Mouse (Mus musculus): ENCODE results near the gene Apmap. TPM values are rescaled to one million over a fixed set of nuclear protein-coding genes. Genes with fewer than 3 reads are reported as not detected.

Apmap gene
- total RNA-seq (2021): 10 to 100 TPM; 52.6 to 56.9 TPM
- polyA plus RNA-seq (2012; rRNA removed): 37.5 and 59.4 TPM in 2 replicates
- long read RNA-seq, transcript Apmap-201 (9 exons, 2,235 nt): major isoform, 37 of 65 reads
- long read RNA-seq, partial matches to known transcripts: 20 of 65 reads
- long read RNA-seq, other reads (novel, unspliced or antisense): 8 of 65 reads

DNA sequence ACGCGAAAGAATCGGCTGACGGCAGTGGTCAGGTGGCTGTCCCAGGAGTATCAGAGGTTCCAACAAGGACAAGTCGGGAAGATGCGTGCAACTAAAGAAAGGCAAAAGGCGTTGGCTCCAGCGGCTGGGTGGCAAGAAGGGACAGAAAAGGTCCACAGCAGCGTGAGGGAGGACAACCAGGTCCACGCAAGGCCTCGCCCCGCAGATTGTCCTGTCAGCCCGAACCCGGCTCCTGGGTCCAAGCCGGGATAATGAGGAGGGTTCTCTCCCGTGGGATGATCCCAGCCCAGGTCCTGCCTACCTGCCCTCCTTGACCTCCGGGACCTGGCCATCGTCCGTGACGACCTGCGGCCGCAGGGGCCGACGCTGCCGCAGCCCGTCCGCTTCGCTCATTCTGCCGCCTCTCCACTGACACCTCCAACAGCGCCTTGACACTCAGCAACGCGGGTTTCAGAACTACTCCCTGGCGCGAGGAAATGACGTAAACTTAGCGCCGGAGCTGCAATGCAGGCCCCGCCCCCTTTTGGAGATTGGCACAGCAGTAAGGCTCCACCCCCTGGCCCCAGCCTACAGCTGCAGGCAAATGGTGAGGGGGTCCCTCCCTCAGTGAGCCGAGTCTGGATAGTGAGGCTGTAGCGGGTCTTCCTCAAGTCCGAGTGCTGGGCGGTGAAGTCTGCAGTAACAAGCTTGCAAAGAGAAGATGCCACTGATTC is at the start of gene Apmap:
TSS of gene Apmap (minus strand) at position 481 of the 713 bp plus-strand sequence.
- peaks cover 1% of the 10 kb centered on the region; the same call in 1 of the 2 replicates for H3K4me1 ChIP-seq (ENCODE audit: control insufficient read depth, insufficient read depth, low read length)
- intact Hi-C loops (cut with DNase I): loop anchor here (2.0 to 10.0 kb wide), 4 partner anchors 141 to 394 kb away; partner anchors contain the start of genes 3300002I08Rik, Abhd12 and Entpd6
- peak within 1 kb of the TSS; percentile 77 for H3K27ac ChIP-seq
- no peaks in the 10 kb centered on the region; the same call in 1 of the 2 replicates for H3K36me3 ChIP-seq (ENCODE audit: control insufficient read depth, insufficient read depth, low read length)
- DNase-seq: peak; percentile 95 to 97
- 0 out of 2 replicates have a peak, but pooled peaks have one; percentile 10 for TF ChIP-seq EP300 (IDR thresholded peaks at IDR 0.05; ENCODE audit: insufficient read depth, low read depth, low read length)
- TF ChIP-seq CTCF (IDR thresholded peaks at IDR 0.05): peak; percentile 33
- TF ChIP-seq POLR2A (IDR thresholded peaks at IDR 0.05; ENCODE audit: insufficient read depth, low read depth, low read length): peak; percentile 79
- WGBS: under 1% methylated on average over 42 of the region's 42 CpGs
- peak within 1 kb of the TSS; percentile 84 for H3K4me3 ChIP-seq
- no peaks in the 10 kb centered on the region for H3K79me2 ChIP-seq (replicated peaks; ENCODE audit: control insufficient read depth, insufficient read depth, low read length)
- H3K9ac ChIP-seq (ENCODE audit: low read depth, low read length): peak within 1 kb of the TSS; percentile 82
- H3K27me3 ChIP-seq (ENCODE audit: control insufficient read depth, insufficient read depth, low read length): no peaks in the 10 kb centered on the region

DNA sequence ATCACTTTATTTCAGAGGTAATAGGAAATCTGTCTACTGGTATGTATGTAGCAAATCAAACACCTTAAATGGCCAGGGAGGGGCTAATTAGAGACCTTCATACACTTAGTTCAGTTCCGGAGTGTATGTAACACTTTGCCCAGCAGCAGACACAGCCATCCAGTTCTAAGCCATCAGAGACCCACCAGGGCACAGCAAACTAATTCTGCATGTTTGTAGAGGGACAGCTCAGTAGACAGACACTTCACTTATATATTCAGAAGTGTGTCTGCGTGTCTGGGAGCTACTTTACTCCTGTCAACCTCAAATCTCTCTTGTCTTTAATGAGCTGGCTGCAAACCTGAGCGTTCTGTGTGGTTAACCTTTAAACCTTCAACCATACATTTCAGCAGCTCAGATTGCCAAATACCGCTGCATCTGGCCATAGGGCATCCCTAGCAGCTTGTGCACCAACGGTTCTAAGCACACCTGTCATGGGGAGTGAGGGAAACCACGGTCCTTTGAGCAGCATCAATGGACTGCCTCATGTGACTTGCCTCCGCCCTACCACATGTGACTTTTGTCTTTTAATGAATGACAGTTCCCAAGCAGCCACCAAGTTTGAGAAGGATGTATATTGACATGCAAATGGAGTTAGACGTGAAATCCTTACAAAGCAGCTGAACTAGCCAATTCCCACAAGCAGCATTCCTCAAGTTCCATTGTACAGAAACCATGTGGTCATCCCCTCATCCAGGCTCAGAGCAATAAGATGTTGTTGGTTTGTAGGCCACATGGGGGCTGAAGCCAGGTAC is 48.8 kb upstream of the Apmap start:
- intact Hi-C loops (cut with DNase I): no loop called here
- peaks cover 1% of the 10 kb centered on the region; the same call in 1 of the 2 replicates for H3K79me2 ChIP-seq (replicated peaks; ENCODE audit: control insufficient read depth, insufficient read depth, low read length)
- WGBS: 65% methylated on average over 8 of the region's 8 CpGs
- no peak overlapping the region for H3K9ac ChIP-seq (ENCODE audit: low read depth, low read length)
- H3K27me3 ChIP-seq (ENCODE audit: control insufficient read depth, insufficient read depth, low read length): no peaks in the 10 kb centered on the region
- no peak for DNase-seq
- peaks cover 32% of the 10 kb centered on the region; the same call in 1 of the 2 replicates for H3K36me3 ChIP-seq (ENCODE audit: control insufficient read depth, insufficient read depth, low read length)
- TF ChIP-seq CTCF (IDR thresholded peaks at IDR 0.05): no peak
- no peak for TF ChIP-seq POLR2A (IDR thresholded peaks at IDR 0.05; ENCODE audit: insufficient read depth, low read depth, low read length)
- no peak for TF ChIP-seq EP300 (IDR thresholded peaks at IDR 0.05; ENCODE audit: insufficient read depth, low read depth, low read length)
- H3K4me3 ChIP-seq: no peak overlapping the region
- H3K27ac ChIP-seq: peak overlapping the region; percentile 17; the same call in 1 of the 2 replicates
- H3K4me1 ChIP-seq (ENCODE audit: control insufficient read depth, insufficient read depth, low read length): peaks cover 14% of the 10 kb centered on the region

DNA sequence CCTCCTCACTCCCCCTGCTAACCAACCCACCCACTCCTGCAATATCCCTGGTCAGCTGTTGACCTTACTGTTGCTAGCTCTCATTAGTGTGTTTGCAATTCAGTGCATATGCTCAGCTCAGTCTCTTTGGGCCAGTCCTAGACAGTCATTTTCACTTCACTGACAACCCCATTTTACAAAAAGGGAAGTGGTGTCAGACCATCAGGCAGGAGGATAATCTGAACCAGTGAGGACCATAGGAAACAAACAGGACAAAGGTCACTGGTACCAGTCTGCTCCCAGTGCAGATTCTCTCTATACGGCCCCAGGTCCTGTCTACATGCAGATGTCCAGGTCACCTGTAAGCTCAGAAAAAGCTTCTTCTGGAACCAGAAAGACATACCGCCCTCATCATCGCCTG is 47.7 kb upstream of the Apmap start:
- no peaks in the 10 kb centered on the region for H3K27me3 ChIP-seq (ENCODE audit: control insufficient read depth, insufficient read depth, low read length)
- H3K27ac ChIP-seq: peak overlapping the region; percentile 85
- DNase-seq: no peak
- intact Hi-C loops (cut with DNase I): no loop called here
- peaks cover 13% of the 10 kb centered on the region for H3K4me1 ChIP-seq (ENCODE audit: control insufficient read depth, insufficient read depth, low read length)
- TF ChIP-seq EP300 (IDR thresholded peaks at IDR 0.05; ENCODE audit: insufficient read depth, low read depth, low read length) (no peak), POLR2A (IDR thresholded peaks at IDR 0.05; ENCODE audit: insufficient read depth, low read depth, low read length) (no peak), CTCF (IDR thresholded peaks at IDR 0.05) (no peak)
- no peak overlapping the region for H3K9ac ChIP-seq (ENCODE audit: low read depth, low read length)
- H3K36me3 ChIP-seq (ENCODE audit: control insufficient read depth, insufficient read depth, low read length): peaks cover 24% of the 10 kb centered on the region
- H3K4me3 ChIP-seq: no peak overlapping the region
- 86% methylated on average over 3 of the region's 3 CpGs for WGBS
- H3K79me2 ChIP-seq (replicated peaks; ENCODE audit: control insufficient read depth, insufficient read depth, low read length): peaks cover 1% of the 10 kb centered on the region; the same call in 1 of the 2 replicates

DNA sequence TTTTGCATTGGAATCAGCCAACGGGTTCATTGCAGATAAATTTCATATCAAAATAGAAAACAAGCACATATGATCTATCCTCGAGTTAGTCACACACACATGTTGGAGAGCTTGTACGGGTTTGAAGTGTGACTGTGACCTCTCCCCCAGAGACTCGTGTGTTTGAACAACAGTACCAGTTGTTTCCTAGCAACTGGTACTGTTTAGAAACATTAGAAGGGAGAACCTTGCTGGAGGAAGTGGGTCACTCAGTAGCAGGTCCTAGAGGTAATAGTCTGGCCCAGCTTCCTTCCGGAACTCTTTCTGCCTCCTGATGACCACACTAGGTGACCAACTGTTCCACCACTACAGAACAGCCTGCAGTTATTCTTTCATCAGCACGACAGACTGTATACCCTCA is 46.9 kb upstream of the Apmap start:
- H3K4me1 ChIP-seq (ENCODE audit: control insufficient read depth, insufficient read depth, low read length): peaks cover 9% of the 10 kb centered on the region
- peak overlapping the region; percentile 85 for H3K27ac ChIP-seq
- peaks cover 20% of the 10 kb centered on the region for H3K36me3 ChIP-seq (ENCODE audit: control insufficient read depth, insufficient read depth, low read length)
- no peak overlapping the region for H3K4me3 ChIP-seq
- DNase-seq: peak in 1 of 2 experiments; percentile 40
- peaks cover 1% of the 10 kb centered on the region; the same call in 1 of the 2 replicates for H3K79me2 ChIP-seq (replicated peaks; ENCODE audit: control insufficient read depth, insufficient read depth, low read length)
- 37% methylated on average over 6 of the region's 6 CpGs for WGBS
- intact Hi-C loops (cut with DNase I): no loop called here
- no peak overlapping the region for H3K9ac ChIP-seq (ENCODE audit: low read depth, low read length)
- H3K27me3 ChIP-seq (ENCODE audit: control insufficient read depth, insufficient read depth, low read length): no peaks in the 10 kb centered on the region
- TF ChIP-seq POLR2A (IDR thresholded peaks at IDR 0.05; ENCODE audit: insufficient read depth, low read depth, low read length): no peak
- TF ChIP-seq EP300 (IDR thresholded peaks at IDR 0.05; ENCODE audit: insufficient read depth, low read depth, low read length): no peak
- no peak for TF ChIP-seq CTCF (IDR thresholded peaks at IDR 0.05)

DNA sequence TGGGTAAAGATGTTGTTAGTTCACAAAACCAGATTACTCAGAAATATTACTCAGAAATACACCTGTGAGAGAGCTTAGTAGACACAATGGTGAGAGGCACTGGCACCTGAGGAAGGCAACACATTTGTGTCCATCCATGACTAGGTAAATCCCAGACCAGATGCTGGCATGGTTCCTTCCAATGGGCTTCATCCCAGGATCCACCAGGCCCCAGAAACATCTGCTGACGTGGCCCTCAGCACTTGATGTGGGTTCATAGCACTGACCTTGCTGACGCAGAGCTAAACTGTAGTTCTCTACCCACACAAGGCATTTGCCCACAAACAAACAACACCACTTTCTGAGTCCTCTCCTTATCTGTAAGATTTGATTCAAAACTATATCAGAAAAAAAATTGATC is 46.4 kb upstream of the Apmap start:
- 70% methylated on average over 2 of the region's 2 CpGs for WGBS
- H3K27ac ChIP-seq: peak overlapping the region; percentile 85
- intact Hi-C loops (cut with DNase I): no loop called here
- peaks cover 19% of the 10 kb centered on the region for H3K36me3 ChIP-seq (ENCODE audit: control insufficient read depth, insufficient read depth, low read length)
- H3K4me1 ChIP-seq (ENCODE audit: control insufficient read depth, insufficient read depth, low read length): peaks cover 8% of the 10 kb centered on the region
- H3K9ac ChIP-seq (ENCODE audit: low read depth, low read length): no peak overlapping the region
- H3K27me3 ChIP-seq (ENCODE audit: control insufficient read depth, insufficient read depth, low read length): no peaks in the 10 kb centered on the region
- no peak overlapping the region for H3K4me3 ChIP-seq
- peaks cover 1% of the 10 kb centered on the region; the same call in 1 of the 2 replicates for H3K79me2 ChIP-seq (replicated peaks; ENCODE audit: control insufficient read depth, insufficient read depth, low read length)
- DNase-seq: no peak
- TF ChIP-seq EP300 (IDR thresholded peaks at IDR 0.05; ENCODE audit: insufficient read depth, low read depth, low read length) (no peak), CTCF (IDR thresholded peaks at IDR 0.05) (no peak), POLR2A (IDR thresholded peaks at IDR 0.05; ENCODE audit: insufficient read depth, low read depth, low read length) (no peak)

All from heart, adult 2 months (tissue).